Mouse (Mus musculus): ENCODE data around the gene Cinp.

Cinp gene

DNA sequence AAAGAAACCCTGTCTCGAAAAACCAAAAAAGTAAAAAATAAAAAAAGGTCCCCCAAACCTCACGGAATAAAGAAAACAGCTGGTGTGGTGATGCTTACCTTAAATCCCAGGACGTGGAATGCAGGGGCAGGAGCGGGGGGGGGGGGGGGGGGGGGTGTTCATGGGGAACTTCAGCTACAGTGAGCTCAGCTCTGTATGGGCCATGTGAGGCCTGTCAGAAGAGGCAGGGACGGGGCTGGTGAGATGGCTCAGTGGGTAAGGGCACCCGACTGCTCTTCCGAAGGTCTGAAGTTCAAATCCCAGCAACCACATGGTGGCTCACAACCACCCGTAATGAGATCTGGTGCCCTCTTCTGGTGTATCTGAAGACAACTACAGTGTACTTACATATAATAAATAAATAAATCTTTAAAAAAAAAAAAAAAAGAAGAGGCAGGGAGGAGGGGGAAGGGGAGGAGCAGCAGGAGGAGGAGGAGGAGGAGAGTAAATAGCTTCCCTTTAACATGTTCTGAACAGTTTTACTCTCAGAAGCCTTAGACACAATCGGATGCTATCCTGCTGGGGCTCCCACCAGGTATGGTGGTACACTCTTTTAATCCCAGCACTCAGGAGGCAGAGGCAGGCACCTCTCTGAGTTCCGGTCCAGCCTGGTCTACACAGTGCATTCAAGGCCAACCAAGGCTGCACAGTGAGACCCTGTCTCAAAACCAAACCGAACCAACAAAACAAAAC, 58.5 kb downstream of the Cinp start:
- no peak for DNase-seq (ENCODE audit: low spot score)

DNA sequence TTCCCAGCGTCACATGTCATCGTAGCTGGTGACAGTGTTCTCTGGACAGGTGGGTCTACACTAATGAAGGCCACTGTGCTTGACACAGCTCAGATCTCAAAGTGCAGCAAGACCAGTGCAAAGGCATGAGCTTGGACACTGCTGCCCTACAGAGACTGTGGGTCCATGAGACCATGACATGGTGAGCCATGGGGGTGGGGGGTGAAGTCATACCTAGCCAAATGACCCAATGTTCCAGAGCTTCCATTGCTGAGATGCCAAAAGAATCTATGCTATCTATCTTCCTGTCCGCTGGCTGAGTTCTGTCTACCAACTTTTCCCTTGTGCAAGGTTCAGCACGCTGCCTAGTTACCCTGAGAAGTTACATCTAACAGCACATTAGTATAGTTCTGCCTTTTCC, 60.0 kb downstream of the Cinp start:
- no peak for DNase-seq (ENCODE audit: low spot score)

Measured in MN1 (cell line).